Mouse (Mus musculus) heart, adult 2 months (tissue): Measurements from ENCODE around the gene Cerkl. TPM values are rescaled to one million over a fixed set of nuclear protein-coding genes. Genes with fewer than 3 reads are reported as not detected.

ENCODE experiments used
- DNase-seq, 2 experiments: peaks; one replicate each; pipeline ENCODE4 v3.0.0; 2021
- H3K27ac ChIP-seq: fragments of 200-600 bp; 2 replicates; pipeline ENCODE4 v1.8.1; 2022
- H3K27me3 ChIP-seq: fragments of 200-500 bp; 2 replicates; pipeline ENCODE4 v1.6.1; 2012; ENCODE audit warnings: mild to moderate bottlenecking, low read length, inconsistent platforms, mixed read lengths; ENCODE audit not compliant: control insufficient read depth, insufficient read depth
- H3K36me3 ChIP-seq: fragments of 200-500 bp; 2 replicates; pipeline ENCODE4 v1.6.1; 2012; ENCODE audit warnings: low read length, inconsistent platforms; ENCODE audit not compliant: control insufficient read depth, insufficient read depth
- H3K4me1 ChIP-seq: fragments of 200-500 bp; 2 replicates; pipeline ENCODE4 v1.6.1; 2011; ENCODE audit warnings: low read length; ENCODE audit not compliant: control insufficient read depth, insufficient read depth
- H3K4me3 ChIP-seq: fragments of 200-600 bp; 2 replicates; pipeline ENCODE4 v1.8.1; 2022
- H3K79me2 ChIP-seq: fragments of 200-500 bp; replicated peaks from 2 replicates; pipeline ENCODE4 v1.6.1; 2012; ENCODE audit warnings: mild to moderate bottlenecking, inconsistent platforms, low read length, moderate library complexity, mixed read lengths; ENCODE audit not compliant: control insufficient read depth, insufficient read depth
- H3K9ac ChIP-seq: fragments of 200-500 bp; 2 replicates; pipeline ENCODE4 v1.6.1; 2012; ENCODE audit warnings: low read depth, mild to moderate bottlenecking, control low read depth, inconsistent platforms, low read length, mixed read lengths
- CTCF ChIP-seq: fragments of 200-600 bp; IDR thresholded peaks from 2 replicates; pipeline ENCODE4 v1.8.1; 2022; ENCODE audit warnings: antibody characterized with exemption, mild to moderate bottlenecking, moderate library complexity
- EP300 ChIP-seq: fragments of 200-500 bp; IDR thresholded peaks from 2 replicates; pipeline ENCODE4 v1.6.1; 2011; ENCODE audit warnings: low read depth, low read length, control low read depth; ENCODE audit not compliant: insufficient read depth
- POLR2A ChIP-seq: fragments of 200-500 bp; IDR thresholded peaks from 2 replicates; pipeline ENCODE4 v1.6.1; 2011; ENCODE audit warnings: mild to moderate bottlenecking, low read depth, low read length, control low read depth; ENCODE audit not compliant: insufficient read depth
- WGBS: fragments of 180-500 bp; shearing (Covaris S2); methylation state at CpG from one replicate; pipeline ENCODE4 v1.1.7; 2018; 5-methylcytosine and 5-hydroxymethylcytosine counted together
- intact Hi-C: fragments of 180-260 bp; cut with DNase I; formaldehyde crosslinking; loops from one replicate; pipeline ENCODE4 v1.15.1; 2025
- polyA plus RNA-seq: library from polyadenylated mRNA; depleted of rRNA; stranded (reverse); fragments of >200 nt; gene quantifications from 2 replicates; pipeline ENCODE4 v1.2.3, GENCODE M21; 2012
- total RNA-seq, 2 experiments: library from RNA; stranded (reverse); gene quantifications; 2 replicates each; pipeline ENCODE4 v1.2.3; 2021

Gene Cerkl
- total and polyA plus RNA-seq, 3 experiments: 0.47 to 0.82 (median 0.73) TPM

DNA sequence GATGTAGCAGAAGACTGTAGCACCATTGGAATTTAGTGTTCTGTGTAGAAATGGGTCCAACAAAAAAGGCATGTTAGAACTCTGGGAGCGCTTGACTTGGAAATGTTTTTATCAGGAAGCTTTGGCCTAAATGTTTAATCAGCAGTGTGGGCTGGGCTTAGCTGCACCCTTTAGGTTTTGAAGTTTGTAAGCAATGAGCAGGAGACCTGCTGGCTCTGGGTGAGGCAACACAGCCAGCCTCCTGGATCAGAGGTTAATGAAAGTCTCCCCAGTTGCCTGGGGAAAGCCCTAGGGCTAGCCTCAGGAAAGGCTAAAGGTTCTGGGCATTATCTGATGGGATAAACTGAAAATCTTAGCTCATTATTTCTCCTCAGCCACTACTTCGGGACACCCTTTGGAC, 58.2 kb downstream of the Cerkl start:
- 56% methylated on average over 2 of the region's 2 CpGs for WGBS
- no peak overlapping the region for H3K4me3 ChIP-seq
- H3K27ac ChIP-seq: no peak overlapping the region
- intact Hi-C loops: no loop called here
- H3K36me3 ChIP-seq: no peaks in the 10 kb centered on the region
- no peaks in the 10 kb centered on the region for H3K27me3 ChIP-seq
- no peaks in the 10 kb centered on the region for H3K4me1 ChIP-seq
- no peak overlapping the region for H3K9ac ChIP-seq
- no peaks in the 10 kb centered on the region for H3K79me2 ChIP-seq
- DNase-seq: no peak
- TF ChIP-seq POLR2A: no peak
- no peak for TF ChIP-seq CTCF
- no peak for TF ChIP-seq EP300

DNA sequence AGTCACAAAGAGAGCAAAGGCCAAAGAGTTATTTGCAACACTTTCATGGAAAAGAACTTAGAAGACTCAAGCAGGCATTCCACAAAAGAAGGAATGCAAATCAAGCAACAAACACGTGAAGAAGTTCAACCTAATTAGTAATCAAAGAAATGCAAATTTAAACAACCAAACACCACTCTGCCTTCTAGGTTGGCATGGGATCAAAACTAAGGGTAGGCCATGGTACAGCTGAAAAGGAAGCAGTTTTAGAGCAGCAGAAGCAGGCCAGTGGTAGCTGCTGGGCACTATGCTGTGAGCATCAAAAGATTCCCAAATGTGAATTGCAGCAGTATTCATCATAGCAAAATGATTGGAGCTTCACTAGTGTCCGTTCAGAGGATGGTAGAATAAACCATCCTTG, 59.5 kb downstream of the Cerkl start:
- DNase-seq: no peak
- Histone ChIP-seq H3K27me3 (no peaks in the 10 kb centered on the region), H3K36me3 (no peaks in the 10 kb centered on the region), H3K79me2 (no peaks in the 10 kb centered on the region), H3K4me3 (no peak overlapping the region), H3K9ac (no peak overlapping the region), H3K4me1 (no peaks in the 10 kb centered on the region), H3K27ac (no peak overlapping the region)
- WGBS: 66% methylated on average over 2 of the region's 2 CpGs
- TF ChIP-seq POLR2A (no peak), EP300 (no peak), CTCF (no peak)
- intact Hi-C loops: no loop called here

DNA sequence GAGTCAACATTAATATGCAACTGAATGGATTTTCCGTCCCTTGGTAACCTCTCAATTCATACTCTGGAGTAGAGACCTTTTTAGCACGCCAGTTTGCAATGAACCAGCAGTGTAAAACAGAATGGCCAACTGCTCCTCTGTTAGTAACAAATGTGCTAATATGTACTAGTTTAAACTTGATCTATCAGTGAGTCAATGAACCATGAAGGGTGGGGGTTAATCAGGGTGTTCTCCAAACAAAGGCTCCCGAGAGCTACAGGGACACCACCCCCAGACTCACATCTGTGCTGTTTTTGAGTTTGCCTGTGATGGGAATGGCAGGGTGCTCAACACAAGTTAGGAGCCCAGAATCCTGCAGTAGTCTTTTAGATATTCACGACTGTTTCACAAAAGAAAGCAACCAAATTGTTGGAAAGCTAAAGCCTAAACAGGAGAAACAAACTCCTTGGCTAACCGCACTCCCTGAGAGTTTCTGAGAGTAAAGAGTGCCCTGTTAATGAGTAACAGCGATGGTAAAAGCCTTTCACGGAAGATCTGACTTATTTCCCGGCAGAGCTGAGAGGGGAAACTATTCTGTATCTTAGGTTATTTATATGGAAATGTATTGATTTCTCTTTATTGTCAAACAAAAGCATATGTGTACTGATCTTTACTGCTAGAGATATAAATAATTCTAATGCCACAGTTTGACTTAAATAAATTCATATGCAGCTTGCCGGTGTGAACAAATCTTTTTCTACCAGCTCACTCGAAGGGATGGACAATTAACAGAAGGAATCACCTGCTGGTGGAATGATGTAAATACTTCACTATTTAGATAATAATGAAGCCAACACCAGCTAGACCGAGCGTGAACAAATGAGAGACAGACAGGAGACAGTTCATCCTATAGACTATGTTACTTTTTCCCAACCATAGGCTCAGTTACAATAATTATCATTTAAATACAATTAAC, 77.2 kb downstream of the Cerkl start:
- WGBS: 60% methylated on average over 12 of the region's 12 CpGs

DNA sequence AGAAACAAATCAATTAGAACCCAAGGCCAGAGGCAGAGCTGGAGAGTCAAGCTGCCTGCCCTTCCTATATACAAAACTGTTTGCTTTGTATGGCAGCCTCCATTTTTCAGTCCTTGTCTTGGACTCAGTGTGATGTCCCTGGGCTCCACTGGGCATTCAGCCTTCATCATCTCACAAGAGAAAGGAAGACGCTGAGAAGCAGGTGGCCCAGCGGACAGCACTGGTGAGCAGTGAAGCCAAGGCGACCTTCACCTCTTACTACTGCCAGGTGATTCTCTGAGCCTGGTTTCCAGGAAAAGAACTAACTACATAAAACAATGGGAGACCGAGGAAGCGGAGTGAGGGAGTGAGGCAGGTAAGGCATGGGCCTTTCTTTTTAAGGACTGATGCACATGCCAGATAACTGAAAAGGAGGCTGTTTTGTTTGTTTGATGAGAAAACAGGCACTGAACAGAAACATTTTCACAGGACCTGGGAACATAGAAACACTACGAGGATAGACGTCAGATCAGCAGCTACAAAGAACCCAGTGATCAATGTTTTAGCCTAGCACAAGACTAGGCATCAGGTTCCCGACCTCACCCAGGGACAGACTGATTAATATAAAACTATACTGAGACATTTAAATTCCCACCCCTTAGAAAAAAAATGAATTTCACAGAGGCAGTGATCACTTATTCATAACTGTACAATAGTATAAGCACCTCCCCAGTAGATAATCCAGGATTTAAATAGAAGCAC, 78.1 kb downstream of the Cerkl start:
- Histone ChIP-seq H3K4me1 (no peaks in the 10 kb centered on the region), H3K27ac (no peak overlapping the region), H3K4me3 (no peak overlapping the region), H3K36me3 (no peaks in the 10 kb centered on the region), H3K79me2 (no peaks in the 10 kb centered on the region), H3K9ac (no peak overlapping the region), H3K27me3 (no peaks in the 10 kb centered on the region)
- 81% methylated on average over 8 of the region's 8 CpGs for WGBS
- intact Hi-C loops: no loop called here
- TF ChIP-seq POLR2A (no peak), EP300 (no peak), CTCF (no peak)
- DNase-seq: no peak

More for the DNA sequence above, 77.2 kb downstream of the Cerkl start:
- no peak for DNase-seq
- intact Hi-C loops: no loop called here
- no peak overlapping the region for H3K27ac ChIP-seq
- no peak overlapping the region for H3K9ac ChIP-seq
- H3K79me2 ChIP-seq: no peaks in the 10 kb centered on the region
- no peak overlapping the region for H3K4me3 ChIP-seq
- no peaks in the 10 kb centered on the region for H3K4me1 ChIP-seq
- no peaks in the 10 kb centered on the region for H3K36me3 ChIP-seq
- H3K27me3 ChIP-seq: no peaks in the 10 kb centered on the region
- TF ChIP-seq CTCF (no peak), EP300 (no peak), POLR2A (no peak)

DNA sequence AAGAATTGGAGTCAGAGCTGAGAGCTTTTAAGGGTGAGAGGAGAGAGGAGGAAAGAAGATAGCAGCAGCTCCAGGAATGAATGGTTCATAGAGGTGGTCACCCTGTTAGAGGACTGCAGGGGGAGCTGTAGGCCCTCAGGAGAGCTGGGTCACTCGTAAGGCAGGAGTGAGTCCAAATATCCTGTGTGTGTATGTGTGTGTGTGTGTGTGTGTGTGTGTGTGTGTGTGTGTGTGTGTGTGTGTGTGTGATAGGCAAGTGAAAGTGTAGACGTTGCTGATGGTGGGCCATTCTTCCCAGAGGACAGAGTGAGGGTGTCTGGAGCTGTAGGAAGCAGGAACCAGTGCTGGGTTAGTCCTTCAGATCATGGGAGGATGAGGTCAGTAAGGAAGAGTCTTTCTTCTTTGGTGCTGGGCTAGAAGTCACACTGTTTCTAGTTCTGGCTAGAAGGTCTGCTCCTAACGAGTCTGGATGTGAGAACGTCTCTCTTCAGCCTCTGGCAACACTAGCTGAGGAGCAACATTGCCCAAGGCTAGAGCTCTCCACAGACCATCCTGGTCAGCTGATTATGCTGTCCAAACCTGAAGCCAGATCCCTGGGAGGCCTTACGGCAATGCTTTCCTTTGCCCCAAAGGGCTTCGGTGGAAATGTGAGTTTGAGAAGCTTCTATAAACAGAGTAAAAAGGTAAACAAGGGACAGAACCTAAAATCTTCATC, 83.9 kb downstream of the Cerkl start:
- TF ChIP-seq EP300: no peak
- peak; percentile 58 for TF ChIP-seq CTCF
- TF ChIP-seq POLR2A: no peak
- intact Hi-C loops: loop anchor here (2.0 to 5.0 kb wide), 3 partner anchors 125 to 402 kb away; no protein-coding TSS in a partner anchor
- Histone ChIP-seq H3K27ac (no peak overlapping the region), H3K4me1 (no peaks in the 10 kb centered on the region; the same call in 1 of the 2 replicates), H3K27me3 (no peaks in the 10 kb centered on the region), H3K4me3 (no peak overlapping the region), H3K36me3 (no peaks in the 10 kb centered on the region), H3K9ac (no peak overlapping the region), H3K79me2 (no peaks in the 10 kb centered on the region)
- DNase-seq: peak; percentile 12 to 28
- 39% methylated on average over 6 of the region's 6 CpGs for WGBS
